Mouse (Mus musculus) MEL (cell line): ENCODE results near the gene Rab11fip4. TPM values are rescaled to one million over a fixed set of nuclear protein-coding genes. Genes with fewer than 3 reads are reported as not detected.

ENCODE experiments used
- DNase-seq: peaks from one replicate; pipeline ENCODE4 v3.0.0; 2011; ENCODE audit warnings: low read depth, low spot score
- H3K27ac ChIP-seq: 2 replicates; pipeline ENCODE4 v1.5.1; 2012; ENCODE audit warnings: low read depth, mild to moderate bottlenecking, control low read depth, low read length, moderate library complexity; ENCODE audit not compliant: control insufficient read depth
- H3K27me3 ChIP-seq, 2 experiments: fragments of 150-350 bp in 1 of 2; sonication (generic) in 1 of 2; 2 replicates each; pipeline ENCODE4 v1.6.1; 2012; ENCODE audit warnings: low read length in 2 of 2, mild to moderate bottlenecking in 2 of 2, improper control_type of control experiment in 1 of 2, moderate library complexity in 1 of 2; ENCODE audit not compliant: insufficient read depth in 2 of 2, control insufficient read depth in 1 of 2
- H3K36me3 ChIP-seq, 2 experiments: 2 replicates each; pipeline ENCODE4 v1.6.1; 2012 to 2014; ENCODE audit warnings: low read length in 2 of 2, improper control_type of control experiment in 1 of 2, inconsistent platforms in 1 of 2, mild to moderate bottlenecking in 1 of 2; ENCODE audit not compliant: insufficient read depth in 2 of 2, control insufficient read depth in 1 of 2
- H3K4me1 ChIP-seq, 2 experiments: fragments of 150-350 bp in 1 of 2; sonication (generic) in 1 of 2; 2 replicates each; pipeline ENCODE4 v1.6.1; 2012; ENCODE audit warnings: low read length in 2 of 2, improper control_type of control experiment in 1 of 2, mild to moderate bottlenecking in 1 of 2; ENCODE audit not compliant: insufficient read depth in 2 of 2, control insufficient read depth in 1 of 2
- H3K4me3 ChIP-seq, 2 experiments: fragments of 150-350 bp in 1 of 2; sonication (generic) in 1 of 2; 2 replicates each; pipeline ENCODE4 v1.5.1; 2012; ENCODE audit warnings: low read depth in 2 of 2, low read length in 2 of 2, mild to moderate bottlenecking in 2 of 2, moderate library complexity in 2 of 2, control low read depth in 1 of 2, improper control_type of control experiment in 1 of 2; ENCODE audit not compliant: control insufficient read depth in 1 of 2, insufficient read depth in 1 of 2
- H3K79me2 ChIP-seq: 2 replicates; pipeline ENCODE4 v1.6.1; 2012; ENCODE audit warnings: mild to moderate bottlenecking, low read length, moderate library complexity; ENCODE audit not compliant: control insufficient read depth, poor library complexity, insufficient read depth
- H3K9ac ChIP-seq: 2 replicates; pipeline ENCODE4 v1.6.1; 2012; ENCODE audit warnings: low read depth, mild to moderate bottlenecking, control low read depth, low read length, moderate library complexity; ENCODE audit not compliant: control insufficient read depth, poor library complexity, severe bottlenecking
- H3K9me3 ChIP-seq: fragments of 150-350 bp; sonication (generic); replicated peaks from 2 replicates; pipeline ENCODE4 v1.6.1; 2012; ENCODE audit warnings: mild to moderate bottlenecking, low read length, improper control_type of control experiment, moderate library complexity; ENCODE audit not compliant: insufficient read depth
- CTCF ChIP-seq, 3 experiments: IDR thresholded peaks in 2 of 3; conservative IDR thresholded peaks in 1 of 3; 2 replicates each; pipeline ENCODE4 v1.5.1; 2011 to 2012; ENCODE audit warnings: low read length in 3 of 3, low read depth in 2 of 3, mild to moderate bottlenecking in 2 of 3, improper control_type of control experiment in 1 of 3, inconsistent platforms in 1 of 3, mixed read lengths in 1 of 3, moderate library complexity in 1 of 3; ENCODE audit not compliant: control insufficient read depth in 1 of 3, insufficient read depth in 1 of 3, poor library complexity in 1 of 3, severe bottlenecking in 1 of 3
- E2F4 ChIP-seq: IDR thresholded peaks from 2 replicates; pipeline ENCODE4 v1.6.1; 2011; ENCODE audit warnings: low read depth, low read length, improper control_type of control experiment, borderline replicate concordance
- GATA1 ChIP-seq: IDR thresholded peaks from 2 replicates; pipeline ENCODE4 v1.6.1; 2011; ENCODE audit warnings: low read depth, low read length, improper control_type of control experiment
- KAT2A ChIP-seq: conservative IDR thresholded peaks from 2 replicates; pipeline ENCODE4 v1.6.1; 2012; ENCODE audit warnings: low read depth, low read length, improper control_type of control experiment, inconsistent platforms
- MAFK ChIP-seq: IDR thresholded peaks from 2 replicates; pipeline ENCODE4 v1.6.1; 2011; ENCODE audit warnings: low read depth, mild to moderate bottlenecking, low read length, improper control_type of control experiment, borderline replicate concordance
- MAZ ChIP-seq: IDR thresholded peaks from 2 replicates; pipeline ENCODE4 v1.6.1; 2012; ENCODE audit warnings: low read depth, mild to moderate bottlenecking, inconsistent platforms, low read length, improper control_type of control experiment
- MEF2A ChIP-seq: IDR thresholded peaks from 2 replicates; pipeline ENCODE4 v1.6.1; 2014; ENCODE audit warnings: low read depth, mild to moderate bottlenecking, inconsistent platforms, low read length, improper control_type of control experiment; ENCODE audit not compliant: poor library complexity, insufficient replicate concordance, severe bottlenecking; ENCODE audit errors: extremely low read depth
- MXI1 ChIP-seq: IDR thresholded peaks from 2 replicates; pipeline ENCODE4 v1.6.1; 2011; ENCODE audit warnings: mild to moderate bottlenecking, low read depth, low read length, improper control_type of control experiment
- MYB ChIP-seq: IDR thresholded peaks from 2 replicates; pipeline ENCODE4 v1.6.1; 2011; ENCODE audit warnings: mild to moderate bottlenecking, low read depth, low read length, improper control_type of control experiment
- MYC ChIP-seq: IDR thresholded peaks from 2 replicates; pipeline ENCODE4 v1.6.1; 2011; ENCODE audit warnings: low read depth, mild to moderate bottlenecking, low read length, improper control_type of control experiment, moderate library complexity
- POLR2AphosphoS2 ChIP-seq: IDR thresholded peaks from 2 replicates; pipeline ENCODE4 v1.6.1; 2011; ENCODE audit warnings: low read length, improper control_type of control experiment
- RAD21 ChIP-seq: IDR thresholded peaks from 2 replicates; pipeline ENCODE4 v1.6.1; 2011; ENCODE audit warnings: mild to moderate bottlenecking, low read depth, low read length, improper control_type of control experiment
- SMC3 ChIP-seq: IDR thresholded peaks from 2 replicates; pipeline ENCODE4 v1.6.1; 2011; ENCODE audit warnings: low read depth, low read length, improper control_type of control experiment
- TAL1 ChIP-seq: IDR thresholded peaks from 2 replicates; pipeline ENCODE4 v1.6.1; 2012; ENCODE audit warnings: mild to moderate bottlenecking, inconsistent platforms, low read length, moderate library complexity, mixed read lengths
- TBP ChIP-seq: IDR thresholded peaks from 2 replicates; pipeline ENCODE4 v1.8.0; 2011; ENCODE audit warnings: low read depth, low read length, improper control_type of control experiment
- UBTF ChIP-seq: IDR thresholded peaks from 2 replicates; pipeline ENCODE4 v1.6.1; 2012; ENCODE audit warnings: low read depth, mild to moderate bottlenecking, inconsistent platforms, low read length, improper control_type of control experiment, moderate library complexity, borderline replicate concordance; ENCODE audit not compliant: insufficient read depth
- USF1 ChIP-seq: IDR thresholded peaks from 2 replicates; pipeline ENCODE4 v1.6.1; 2014; ENCODE audit warnings: low read depth, mild to moderate bottlenecking, inconsistent platforms, low read length, improper control_type of control experiment, moderate library complexity
- USF2 ChIP-seq, 2 experiments: IDR thresholded peaks; 2 replicates each; pipeline ENCODE4 v1.6.1; 2011 to 2012; ENCODE audit warnings: improper control_type of control experiment in 2 of 2, low read length in 2 of 2, borderline replicate concordance in 1 of 2, inconsistent platforms in 1 of 2, low read depth in 1 of 2, mild to moderate bottlenecking in 1 of 2; ENCODE audit not compliant: insufficient read depth in 1 of 2
- ZC3H11A ChIP-seq: IDR thresholded peaks from 2 replicates; pipeline ENCODE4 v1.6.1; 2012; ENCODE audit warnings: low read depth, mild to moderate bottlenecking, inconsistent platforms, low read length, improper control_type of control experiment
- ZKSCAN1 ChIP-seq: IDR thresholded peaks from 2 replicates; pipeline ENCODE4 v1.6.1; 2012; ENCODE audit warnings: low read depth, mild to moderate bottlenecking, inconsistent platforms, low read length, improper control_type of control experiment, moderate library complexity
- ZNF384 ChIP-seq: IDR thresholded peaks from 2 replicates; pipeline ENCODE4 v1.6.1; 2012; ENCODE audit warnings: low read depth, mild to moderate bottlenecking, inconsistent platforms, low read length, improper control_type of control experiment
- polyA plus RNA-seq, 2 experiments: library from polyadenylated mRNA; stranded (reverse) in 1 of 2; unstranded in 1 of 2; fragments of >175 nt in 1 of 2; fragments of >200 nt in 1 of 2; gene quantifications; 2 replicates each; pipeline versions ENCODE4 v1.2.1 to v1.2.4; 2012; ENCODE audit warnings: low replicate concordance in 2 of 2, low read depth in 1 of 2; ENCODE audit not compliant: insufficient read length in 2 of 2, insufficient read depth in 1 of 2, missing spikeins in 1 of 2
- total RNA-seq: library from RNA; depleted of rRNA; stranded (reverse); fragments of 300-350 nt; gene quantifications from 2 replicates; pipeline ENCODE4 v1.2.3, GENCODE M21; 2012

Rab11fip4 gene
- total and polyA plus RNA-seq, 3 experiments = under 0.01 to 0.03 TPM; not detected in 1

- no peak overlapping the region for H3K9ac ChIP-seq
- no peaks in the 10 kb centered on the region for H3K79me2 ChIP-seq
- H3K4me1 ChIP-seq = peaks cover 0 to 6% of the 10 kb centered on the region in 2 experiments; a peak in 2 of 4 replicates
- TF ChIP-seq RAD21 (no peak), MYB (no peak), TAL1 (no peak), KAT2A (no peak), UBTF (no peak)
- H3K27me3 ChIP-seq = no peaks in the 10 kb centered on the region
- H3K27ac ChIP-seq = no peak overlapping the region
- no peak overlapping the region for H3K4me3 ChIP-seq
- H3K9me3 ChIP-seq = no peaks in the 10 kb centered on the region
- no peak for DNase-seq
- peaks cover 0 to 7% of the 10 kb centered on the region in 2 experiments; a peak in 2 of 4 replicates for H3K36me3 ChIP-seq
Measured at GRCm38 (mm10) chr11:79613084-79613483, 22.1 kb downstream of the Rab11fip4 start.

- peak; percentile 65 for DNase-seq
- peaks cover 0 to 7% of the 10 kb centered on the region in 2 experiments; a peak in 2 of 4 replicates for H3K36me3 ChIP-seq
- no peak overlapping the region for H3K4me3 ChIP-seq
- no peak overlapping the region for H3K9ac ChIP-seq
- H3K9me3 ChIP-seq = no peaks in the 10 kb centered on the region
- TF ChIP-seq CTCF (IDR thresholded peaks at IDR 0.05 in 2 of 3, conservative IDR thresholded peaks at IDR 0.05 in 1 of 3; ENCODE audit: control insufficient read depth in 1 of 3, insufficient read depth in 1 of 3, low read depth in 2 of 3, low read length in 3 of 3, poor library complexity in 1 of 3, severe bottlenecking in 1 of 3) (no peak), KAT2A (no peak), MAFK (no peak), MXI1 (no peak), E2F4 (no peak), POLR2AphosphoS2 (no peak), USF2 (IDR thresholded peaks at IDR 0.05; ENCODE audit: borderline replicate concordance in 1 of 2, insufficient read depth in 1 of 2, low read depth in 1 of 2, low read length in 2 of 2) (no peak), MAZ (no peak), ZKSCAN1 (no peak), MYC (no peak), UBTF (no peak), ZNF384 (no peak), GATA1 (no peak), MEF2A (no peak), ZC3H11A (no peak), SMC3 (no peak), USF1 (no peak), TBP (no peak)
- no peaks in the 10 kb centered on the region for H3K79me2 ChIP-seq
- H3K4me1 ChIP-seq = peaks cover 0 to 6% of the 10 kb centered on the region in 2 experiments; a peak in 2 of 4 replicates
- H3K27me3 ChIP-seq = no peaks in the 10 kb centered on the region
- no peak overlapping the region for H3K27ac ChIP-seq
Measured at GRCm38 (mm10) chr11:79613711-79614110, 22.7 kb downstream of the Rab11fip4 start.
